Mouse (Mus musculus) erythroblast, embryonic 14.5 days (primary cell): ENCODE measurements around the gene Kifc3.

Experiments used
- GATA1 ChIP-seq: IDR thresholded peaks from 2 replicates; pipeline ENCODE4 v1.6.1; 2012; ENCODE audit warnings: low read length, inconsistent platforms, mixed read lengths
- TAL1 ChIP-seq: IDR thresholded peaks from 3 replicates; pipeline ENCODE4 v1.6.1; 2012; ENCODE audit warnings: low read length, inconsistent platforms, mixed read lengths

- TF ChIP-seq GATA1: no peak
- TF ChIP-seq TAL1: no peak
These were observed 30.2 kb downstream of the Kifc3 start for GRCm38 (mm10) chr8:95172433-95172832.
